Mouse (Mus musculus) liver, embryonic 11.5 days (tissue): ENCODE data around the gene Trim8. TPM values are rescaled to one million over a fixed set of nuclear protein-coding genes. Genes with fewer than 3 reads are reported as not detected.
A peak's percentile ranks its signal among the peaks of the same experiment; 100 is the strongest.

Experiments used
- ATAC-seq: fragments of 200-750 bp; cut with Nextera tagmentation; replicated peaks from 2 replicates; pipeline ENCODE4 v1.8.0; 2017; ENCODE audit warnings: moderate number of reproducible peaks, mild to moderate bottlenecking, moderate TSS enrichment, moderate library complexity; ENCODE audit not compliant: low FRiP score
- DNase-seq: peaks from one replicate; pipeline ENCODE4 v3.0.0-alpha.2; 2017; ENCODE audit warnings: low spot score
- H3K27ac ChIP-seq: fragments of 300-500 bp; sonication (generic); 2 replicates; pipeline ENCODE4 v1.5.1; 2014; ENCODE audit warnings: mild to moderate bottlenecking, low read depth, low read length, control low read depth
- H3K27me3 ChIP-seq: fragments of 300-500 bp; sonication (generic); replicated peaks from 2 replicates; pipeline ENCODE4 v1.6.1; 2014; ENCODE audit warnings: low read length, mixed read lengths; ENCODE audit not compliant: control insufficient read depth, insufficient read depth
- H3K36me3 ChIP-seq: fragments of 300-500 bp; sonication (generic); 2 replicates; pipeline ENCODE4 v1.6.1; 2014; ENCODE audit warnings: mild to moderate bottlenecking, low read length, moderate library complexity, mixed read lengths; ENCODE audit not compliant: control insufficient read depth, insufficient read depth
- H3K4me1 ChIP-seq: fragments of 300-500 bp; sonication (generic); replicated peaks from 2 replicates; pipeline ENCODE4 v1.6.1; 2014; ENCODE audit warnings: low read length, mixed read lengths; ENCODE audit not compliant: control insufficient read depth, insufficient read depth
- H3K4me2 ChIP-seq: fragments of 300-500 bp; sonication (generic); 2 replicates; pipeline ENCODE4 v1.6.1; 2014; ENCODE audit warnings: mild to moderate bottlenecking, control low read depth, moderate library complexity
- H3K4me3 ChIP-seq: fragments of 300-500 bp; sonication (generic); 2 replicates; pipeline ENCODE4 v1.5.1; 2014; ENCODE audit warnings: low read depth, low read length, control low read depth
- H3K9ac ChIP-seq: fragments of 300-500 bp; sonication (generic); 2 replicates; pipeline ENCODE4 v1.6.1; 2014; ENCODE audit warnings: low read depth, low read length, control low read depth
- H3K9me3 ChIP-seq: fragments of 300-500 bp; sonication (generic); 2 replicates; pipeline ENCODE4 v1.6.1; 2016; ENCODE audit warnings: low read length, inconsistent platforms, mixed read lengths; ENCODE audit not compliant: control insufficient read depth
- WGBS: fragments of 180-500 bp; shearing (Covaris S2); extraction: QIAGEN DNeasy Blood & Tissue Kit; methylation state at CpG from one replicate; pipeline ENCODE4 v1.1.7; 2014; 5-methylcytosine and 5-hydroxymethylcytosine counted together
- polyA plus RNA-seq: library from polyadenylated mRNA; unstranded; fragments of >200 nt; fragmentation: Nextera tagmentation; extraction: Ambion mirVana; gene quantifications from 2 replicates; pipeline ENCODE4 v1.2.1, GENCODE M21; 2014

The Trim8 gene
- polyA plus RNA-seq, 1 experiment from 2014 or later, result 24.1 TPM

DNA sequence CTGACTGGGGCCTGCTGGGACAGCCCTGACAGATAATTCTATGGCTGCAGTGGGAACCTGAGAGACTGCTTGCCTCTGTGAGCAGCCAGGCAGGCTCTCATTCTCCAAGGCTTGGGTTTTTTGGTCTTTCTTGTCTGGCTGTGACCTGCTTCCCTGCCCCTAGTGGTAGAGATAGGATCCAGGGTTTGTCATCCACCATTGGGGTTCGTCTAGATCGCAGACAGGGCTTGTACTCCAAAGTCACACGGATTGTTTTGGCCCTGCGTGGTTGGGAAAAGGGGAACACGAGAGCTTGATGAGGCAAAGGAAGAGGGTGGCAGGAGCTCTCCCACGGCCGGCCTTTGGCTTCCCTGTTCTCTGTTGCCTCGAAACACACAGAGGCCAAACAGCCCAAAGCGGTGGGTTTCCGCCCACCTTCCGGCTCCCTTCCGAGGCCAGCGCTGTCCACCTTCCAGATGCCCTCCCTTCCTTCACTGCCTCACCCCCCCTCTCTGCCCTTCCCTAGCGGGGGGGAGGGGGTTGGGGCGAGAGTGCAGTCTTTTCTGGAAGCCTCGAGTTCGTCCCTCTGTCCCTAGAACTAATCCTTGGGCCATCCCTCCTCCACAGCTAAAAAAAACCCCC is 18.5 kb upstream of the Trim8 start:
- peak overlapping the region; percentile 16 for H3K4me2 ChIP-seq
- H3K9ac ChIP-seq, result no peak overlapping the region
- no peak overlapping the region; the same call in 1 of the 2 replicates for H3K27ac ChIP-seq
- no peaks in the 10 kb centered on the region for H3K27me3 ChIP-seq
- H3K4me1 ChIP-seq, result peaks cover 82% of the 10 kb centered on the region
- peaks cover 12% of the 10 kb centered on the region for H3K36me3 ChIP-seq
- H3K9me3 ChIP-seq, result no peaks in the 10 kb centered on the region
- no peak for ATAC-seq
- no peak overlapping the region for H3K4me3 ChIP-seq
- no peak for DNase-seq
- 27% methylated on average over 17 of the region's 17 CpGs for WGBS

DNA sequence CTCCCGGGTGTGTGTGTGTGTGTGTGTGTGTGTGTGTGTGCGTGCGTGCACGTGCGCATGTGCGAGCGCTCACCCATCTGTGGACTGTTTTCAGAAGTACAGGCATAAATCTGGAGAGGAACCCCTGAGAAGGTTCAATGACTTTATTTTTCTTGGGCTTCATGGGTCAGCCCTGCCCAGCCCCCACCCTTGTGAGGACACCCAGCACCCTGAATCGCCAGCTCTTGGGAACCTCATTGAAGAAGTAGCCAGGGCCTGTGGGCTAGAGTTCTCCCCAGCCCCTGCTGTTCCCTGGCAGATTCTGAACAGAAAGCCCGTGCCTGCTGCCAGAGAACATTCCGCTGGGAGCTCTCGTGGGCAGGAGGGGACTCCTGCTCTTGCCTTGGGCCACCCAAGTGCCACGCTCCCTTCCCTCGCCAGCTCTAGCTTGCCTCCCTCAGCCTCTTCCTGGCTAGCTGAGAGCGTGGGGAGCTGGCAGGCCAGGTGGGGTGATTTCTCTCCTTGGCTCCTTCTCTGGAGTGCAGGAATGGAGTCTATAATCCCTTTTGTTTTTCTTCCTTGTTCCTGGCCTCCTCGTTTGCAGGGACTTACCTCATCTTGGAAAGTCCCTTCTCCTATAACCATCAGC is 17.7 kb upstream of the Trim8 start:
- Histone ChIP-seq H3K9me3 (no peaks in the 10 kb centered on the region), H3K27ac (peak overlapping the region; percentile 3; the same call in 1 of the 2 replicates), H3K36me3 (peaks cover 10% of the 10 kb centered on the region), H3K9ac (no peak overlapping the region), H3K4me2 (no peak overlapping the region), H3K4me1 (peaks cover 74% of the 10 kb centered on the region), H3K4me3 (no peak overlapping the region), H3K27me3 (no peaks in the 10 kb centered on the region)
- 80% methylated on average over 15 of the region's 15 CpGs for WGBS
- DNase-seq, result no peak
- no peak for ATAC-seq

DNA sequence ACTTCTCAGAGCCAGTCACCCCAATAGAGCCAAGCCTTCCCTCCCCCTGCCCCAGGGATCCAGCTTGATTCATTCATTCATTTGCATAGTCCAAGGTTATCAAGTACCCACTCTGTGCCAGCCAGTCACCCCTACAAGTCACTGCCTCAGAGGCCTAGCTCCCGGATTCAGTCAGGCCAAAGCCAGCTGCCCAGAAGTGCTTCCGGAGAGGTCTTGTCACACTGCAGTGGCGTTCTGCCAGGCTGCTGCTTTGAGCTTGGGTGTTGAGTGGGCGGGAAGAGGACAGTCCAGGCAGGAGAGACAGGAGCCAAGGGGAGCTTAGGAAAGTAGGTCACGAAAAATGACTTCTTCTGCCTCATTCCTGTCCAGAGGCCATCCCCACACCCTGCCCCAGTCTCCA is 17.0 kb upstream of the Trim8 start:
- Histone ChIP-seq H3K9ac (no peak overlapping the region), H3K27me3 (no peaks in the 10 kb centered on the region), H3K36me3 (peaks cover 6% of the 10 kb centered on the region), H3K9me3 (no peaks in the 10 kb centered on the region), H3K4me3 (no peak overlapping the region), H3K27ac (no peak overlapping the region), H3K4me2 (no peak overlapping the region), H3K4me1 (peaks cover 67% of the 10 kb centered on the region)
- WGBS, result 73% methylated on average over 5 of the region's 5 CpGs
- ATAC-seq (no peak), DNase-seq (no peak)

DNA sequence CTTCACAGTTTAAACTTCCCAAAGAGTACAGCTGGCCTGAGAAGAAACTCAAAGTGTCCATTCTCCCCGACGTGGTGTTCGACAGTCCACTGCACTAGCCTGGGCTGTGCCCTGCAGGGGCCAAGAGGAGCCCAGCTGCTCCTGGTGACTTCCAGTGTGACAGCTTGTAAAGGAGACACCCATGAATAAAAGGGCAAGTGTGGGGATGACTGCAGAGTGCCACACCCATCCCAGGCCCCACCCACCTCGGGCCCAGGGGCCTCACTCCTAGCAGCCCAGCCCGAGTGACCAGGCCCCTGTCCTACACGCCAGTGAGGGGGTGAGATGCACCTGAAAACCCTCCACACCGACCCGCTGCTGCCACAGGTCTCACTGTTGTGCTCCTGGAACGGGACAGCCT is 15.7 kb upstream of the Trim8 start:
- 0 out of 2 replicates have a peak, but pooled peaks have one; percentile 59 for ATAC-seq
- 0 out of 2 replicates have a peak, but pooled peaks cover 2% of the 10 kb centered on the region for H3K36me3 ChIP-seq
- peak overlapping the region; percentile 5; the same call in 1 of the 2 replicates for H3K9ac ChIP-seq
- no peaks in the 10 kb centered on the region for H3K9me3 ChIP-seq
- no peaks in the 10 kb centered on the region for H3K27me3 ChIP-seq
- H3K27ac ChIP-seq, result 0 out of 2 replicates have a peak overlapping the region, but pooled peaks have one; percentile 5
- 62% methylated on average over 9 of the region's 9 CpGs for WGBS
- H3K4me1 ChIP-seq, result peaks cover 63% of the 10 kb centered on the region
- H3K4me2 ChIP-seq, result peak overlapping the region; percentile 7; the same call in 1 of the 2 replicates
- no peak for DNase-seq
- H3K4me3 ChIP-seq, result no peak overlapping the region

DNA sequence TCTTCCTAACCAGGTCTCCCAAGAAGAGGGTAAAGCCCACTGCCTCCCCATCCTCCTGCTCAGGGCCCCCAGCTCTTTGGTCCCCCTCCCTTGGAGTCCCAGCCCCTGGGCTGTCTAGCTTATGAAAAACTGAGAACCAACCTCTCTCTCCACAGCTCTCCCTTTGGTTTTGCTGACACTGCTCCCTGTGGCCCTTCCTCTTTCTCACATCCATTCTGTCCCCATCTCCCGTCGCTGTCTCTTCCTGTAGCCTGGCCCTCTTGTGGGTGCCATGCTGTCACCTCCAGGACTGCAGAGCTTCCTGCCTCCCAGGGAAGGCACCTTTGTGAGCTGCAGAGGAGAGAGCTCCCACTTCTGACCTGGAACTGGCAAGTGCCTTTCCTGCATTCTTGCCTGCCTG is 14.8 kb upstream of the Trim8 start:
- WGBS, result 15% methylated on average over 2 of the region's 2 CpGs
- Histone ChIP-seq H3K27ac (no peak overlapping the region), H3K4me1 (peaks cover 55% of the 10 kb centered on the region), H3K4me2 (no peak overlapping the region), H3K4me3 (no peak overlapping the region), H3K36me3 (0 out of 2 replicates have a peak, but pooled peaks cover 2% of the 10 kb centered on the region), H3K9me3 (no peaks in the 10 kb centered on the region), H3K27me3 (no peaks in the 10 kb centered on the region), H3K9ac (no peak overlapping the region)
- DNase-seq (no peak), ATAC-seq (no peak)

DNA sequence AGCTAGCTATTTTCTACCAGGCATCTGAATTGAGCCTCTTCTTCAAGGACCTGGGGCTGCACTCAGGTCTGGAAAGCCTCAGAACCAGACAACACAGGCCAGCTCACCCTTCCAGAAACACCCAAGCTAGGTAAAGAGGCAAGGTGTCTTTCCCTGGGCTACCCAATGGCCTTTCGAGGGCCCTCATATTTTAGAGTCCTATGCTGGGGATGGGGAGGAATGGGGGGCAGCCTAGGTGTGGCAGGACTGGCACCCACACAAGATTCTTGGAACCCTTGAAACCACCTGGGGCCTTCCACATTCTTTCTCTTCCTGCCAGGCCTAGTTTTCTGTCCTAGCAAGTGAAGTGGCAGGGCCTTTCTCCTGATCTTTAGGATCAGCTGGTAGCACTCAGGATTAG is 12.1 kb upstream of the Trim8 start:
- H3K4me2 ChIP-seq, result no peak overlapping the region
- no peak overlapping the region for H3K9ac ChIP-seq
- WGBS, result 95% methylated on average over 1 of the region's 1 CpGs
- ATAC-seq (no peak), DNase-seq (no peak)
- 0 out of 2 replicates have a peak, but pooled peaks cover 2% of the 10 kb centered on the region for H3K36me3 ChIP-seq
- no peak overlapping the region for H3K27ac ChIP-seq
- no peaks in the 10 kb centered on the region for H3K27me3 ChIP-seq
- no peaks in the 10 kb centered on the region for H3K9me3 ChIP-seq
- no peak overlapping the region for H3K4me3 ChIP-seq
- peaks cover 31% of the 10 kb centered on the region for H3K4me1 ChIP-seq

DNA sequence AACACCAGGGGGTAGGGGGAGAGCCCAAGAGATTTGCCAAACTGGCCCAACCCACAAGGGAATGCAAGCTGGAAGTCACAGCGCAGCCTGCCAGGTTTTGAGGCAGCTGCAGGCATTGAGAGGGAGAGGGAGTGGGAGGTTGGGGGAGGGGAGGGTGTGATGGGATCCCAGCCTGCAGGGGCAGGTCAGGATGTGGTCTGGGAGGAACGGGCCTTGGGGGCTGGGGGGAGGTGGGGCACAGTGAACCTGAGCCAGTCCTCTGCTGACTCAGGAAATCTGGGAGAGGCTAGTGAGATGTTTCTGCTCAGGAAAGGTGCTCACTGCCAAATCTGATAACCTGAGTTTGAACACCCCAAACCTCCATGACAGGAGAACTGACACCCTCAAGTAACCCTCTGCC is 10.9 kb upstream of the Trim8 start:
- Histone ChIP-seq H3K4me2 (no peak overlapping the region), H3K9me3 (no peaks in the 10 kb centered on the region), H3K4me1 (peaks cover 19% of the 10 kb centered on the region), H3K27me3 (no peaks in the 10 kb centered on the region), H3K9ac (no peak overlapping the region), H3K36me3 (0 out of 2 replicates have a peak, but pooled peaks cover under 1% of the 10 kb centered on the region), H3K27ac (no peak overlapping the region), H3K4me3 (no peak overlapping the region)
- ATAC-seq, result no peak
- DNase-seq, result no peak
- 6% methylated on average over 2 of the region's 2 CpGs for WGBS

DNA sequence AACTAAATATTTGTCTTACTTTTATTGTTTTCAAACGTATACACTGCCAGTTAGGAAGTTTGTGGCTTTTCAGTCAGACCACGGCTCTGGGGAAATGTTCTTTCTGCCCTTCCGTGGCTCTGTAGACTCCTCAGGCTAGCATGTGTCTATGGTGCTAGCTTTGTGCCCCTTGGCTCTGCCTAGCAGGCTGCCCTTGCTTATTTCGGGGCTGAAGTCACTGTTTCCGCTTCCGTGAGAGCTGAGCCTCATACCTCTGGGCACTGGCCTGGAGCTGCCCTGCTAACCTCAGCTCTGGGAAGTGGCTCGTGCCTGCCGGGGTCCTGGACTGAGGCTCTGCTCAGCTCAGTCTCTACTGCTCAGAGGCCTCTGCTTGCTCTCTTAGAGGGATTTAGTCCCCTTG is 6.4 kb upstream of the Trim8 start:
- H3K27ac ChIP-seq, result no peak overlapping the region

DNA sequence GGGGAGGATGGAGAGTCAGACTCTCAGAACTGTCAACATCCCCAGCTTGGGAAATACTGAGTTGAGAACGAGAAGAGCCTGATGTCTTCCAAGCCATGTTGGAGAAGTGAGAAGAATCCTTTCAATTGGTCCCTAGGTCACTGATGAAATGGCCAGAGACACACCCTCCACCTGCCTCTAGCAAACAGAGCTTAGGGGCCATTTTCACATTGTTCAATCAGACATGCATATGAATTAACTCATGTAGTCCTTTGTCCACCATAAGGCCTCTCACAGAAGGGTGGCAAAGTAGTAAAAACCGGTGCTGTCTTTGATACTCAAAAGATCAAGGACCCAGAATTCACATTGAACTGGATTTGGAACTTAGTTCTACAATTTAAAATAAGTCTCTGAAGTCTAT is 4.3 kb upstream of the Trim8 start:
- H3K36me3 ChIP-seq, result no peaks in the 10 kb centered on the region
- no peak overlapping the region for H3K9ac ChIP-seq
- no peaks in the 10 kb centered on the region for H3K9me3 ChIP-seq
- H3K4me3 ChIP-seq, result no peak overlapping the region
- 71% methylated on average over 2 of the region's 2 CpGs for WGBS
- no peak overlapping the region for H3K4me2 ChIP-seq
- no peak for DNase-seq
- H3K27ac ChIP-seq, result no peak overlapping the region
- no peak for ATAC-seq
- H3K4me1 ChIP-seq, result peaks cover 7% of the 10 kb centered on the region
- H3K27me3 ChIP-seq, result no peaks in the 10 kb centered on the region

More for the DNA sequence above, 6.4 kb upstream of the Trim8 start:
- Histone ChIP-seq H3K9me3 (no peaks in the 10 kb centered on the region), H3K27me3 (no peaks in the 10 kb centered on the region), H3K9ac (no peak overlapping the region), H3K4me2 (no peak overlapping the region), H3K4me3 (no peak overlapping the region), H3K4me1 (peaks cover 11% of the 10 kb centered on the region), H3K36me3 (no peaks in the 10 kb centered on the region)
- no peak for ATAC-seq
- WGBS, result 57% methylated on average over 8 of the region's 8 CpGs
- DNase-seq, result no peak
